Mouse (Mus musculus) heart, postnatal 36 days (tissue): ENCODE measurements at regions not wholly inside any gene's neighbourhood (a gene's known extent, or its start where the extent isn't known, plus 50 kb on each side); places are given as distances from the start of the nearest gene placed in this dataset.
"Not testable (repeated sequence)": the region's sequence is repeated elsewhere in the genome, so short reads cannot be mapped to it uniquely, and the experiment has no call there.

Source experiments
- DNase-seq, 2 experiments: peaks; one replicate each; pipeline ENCODE4 v3.0.0; 2021 to 2022
- intact Hi-C: fragments of 180-260 bp; cut with DNase I; formaldehyde crosslinking; loops from one replicate; pipeline ENCODE4 v1.15.1; 2025

DNA sequence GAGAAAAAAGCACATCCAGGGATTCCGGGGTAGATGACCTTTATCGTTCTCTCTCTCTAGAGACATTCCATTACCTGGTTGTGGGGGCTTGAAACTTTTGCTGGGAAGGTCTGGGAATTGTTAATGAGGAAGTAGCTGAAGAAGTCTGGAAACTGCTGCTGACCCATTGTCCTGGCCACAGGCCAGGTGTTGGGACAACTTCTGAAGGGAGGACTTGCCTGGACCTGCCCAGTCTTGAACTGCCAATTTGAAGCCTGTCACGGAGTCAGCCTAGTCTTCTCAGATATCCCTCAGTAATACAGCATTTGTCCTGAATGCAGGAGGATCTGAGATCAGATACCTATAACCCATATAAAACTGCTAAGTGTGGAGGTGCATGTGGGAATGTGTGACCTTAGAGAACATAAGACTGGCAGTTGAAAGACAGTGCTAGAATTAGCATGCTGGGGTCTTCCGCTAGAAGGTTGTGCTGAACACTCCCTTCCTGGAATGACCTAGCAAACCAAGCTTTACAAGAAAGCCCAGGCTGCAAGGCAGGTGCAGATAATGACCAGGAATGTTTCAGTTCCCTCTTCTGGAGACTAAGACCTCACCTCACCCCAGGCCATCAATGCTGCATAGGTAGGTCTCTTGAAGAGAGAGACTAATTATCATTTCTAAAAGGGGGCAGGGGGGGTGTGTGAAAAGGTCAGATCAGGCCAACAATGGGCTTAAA lies 204.7 kb upstream of the Crbn start:
- no peak for DNase-seq
- intact Hi-C loops = no loop called here

- intact Hi-C loops = no loop called here
- DNase-seq = no peak
These were observed 210.9 kb upstream of the Crbn start for GRCm38 (mm10) chr6:107010785-107011184.

DNA sequence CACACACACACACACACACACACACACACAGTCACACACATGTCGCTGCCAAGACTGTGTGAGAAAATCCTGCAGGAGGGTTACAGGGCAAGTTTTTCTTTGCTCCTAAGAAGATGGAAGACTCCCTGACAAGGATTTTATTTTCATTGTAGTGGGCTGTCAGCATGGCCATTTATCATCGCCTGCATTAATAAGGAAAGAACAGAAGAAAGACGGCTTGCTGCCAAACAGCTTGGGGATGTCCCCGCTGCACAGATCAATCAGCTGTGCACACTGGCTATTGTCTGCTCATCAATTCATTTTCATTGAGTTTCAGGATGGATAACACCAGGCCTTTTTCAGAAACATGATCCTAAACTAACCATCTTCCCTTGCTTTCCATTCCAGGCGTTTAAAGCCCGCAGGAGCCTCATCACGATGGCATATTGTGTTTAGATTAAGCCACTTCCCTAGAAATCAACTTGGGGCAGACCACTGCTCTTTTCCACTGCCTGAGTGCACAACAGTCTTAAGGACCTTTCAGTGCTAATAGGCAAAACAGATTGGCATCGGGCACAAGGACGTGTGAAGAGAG lies 213.1 kb upstream of the Crbn start:
- no peak for DNase-seq
- intact Hi-C loops = no loop called here

DNA sequence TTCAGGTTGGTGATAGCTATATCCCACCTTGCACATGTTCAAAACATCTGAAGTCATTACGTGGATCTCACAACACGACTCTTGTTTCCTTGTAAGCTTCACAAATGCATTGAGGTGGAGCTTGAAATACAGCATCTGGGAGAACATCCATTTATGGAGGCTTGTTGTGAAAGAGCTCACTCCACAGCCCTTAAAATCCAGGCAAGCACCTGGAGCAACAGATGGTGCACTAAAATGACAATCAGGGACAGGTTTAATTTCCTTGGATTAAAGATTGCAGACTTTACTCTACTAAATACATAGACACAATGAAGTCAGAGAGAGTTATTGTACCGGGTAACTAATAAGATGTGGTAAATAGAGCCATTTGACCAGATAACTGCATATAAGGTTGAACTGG lies 219.2 kb upstream of the Crbn start:
- DNase-seq = no peak
- intact Hi-C loops = no loop called here

GRCm38 (mm10) chr6:107045177-107045576 lies 245.3 kb upstream of the Crbn start:
- no peak for DNase-seq
- intact Hi-C loops = no loop called here

GRCm38 (mm10) chr6:107051604-107052003 lies 251.7 kb upstream of the Crbn start:
- DNase-seq = no peak
- intact Hi-C loops = no loop called here

- intact Hi-C loops = no loop called here
- no peak for DNase-seq
These were observed 252.3 kb upstream of the Crbn start for GRCm38 (mm10) chr6:107052180-107052579.

DNA sequence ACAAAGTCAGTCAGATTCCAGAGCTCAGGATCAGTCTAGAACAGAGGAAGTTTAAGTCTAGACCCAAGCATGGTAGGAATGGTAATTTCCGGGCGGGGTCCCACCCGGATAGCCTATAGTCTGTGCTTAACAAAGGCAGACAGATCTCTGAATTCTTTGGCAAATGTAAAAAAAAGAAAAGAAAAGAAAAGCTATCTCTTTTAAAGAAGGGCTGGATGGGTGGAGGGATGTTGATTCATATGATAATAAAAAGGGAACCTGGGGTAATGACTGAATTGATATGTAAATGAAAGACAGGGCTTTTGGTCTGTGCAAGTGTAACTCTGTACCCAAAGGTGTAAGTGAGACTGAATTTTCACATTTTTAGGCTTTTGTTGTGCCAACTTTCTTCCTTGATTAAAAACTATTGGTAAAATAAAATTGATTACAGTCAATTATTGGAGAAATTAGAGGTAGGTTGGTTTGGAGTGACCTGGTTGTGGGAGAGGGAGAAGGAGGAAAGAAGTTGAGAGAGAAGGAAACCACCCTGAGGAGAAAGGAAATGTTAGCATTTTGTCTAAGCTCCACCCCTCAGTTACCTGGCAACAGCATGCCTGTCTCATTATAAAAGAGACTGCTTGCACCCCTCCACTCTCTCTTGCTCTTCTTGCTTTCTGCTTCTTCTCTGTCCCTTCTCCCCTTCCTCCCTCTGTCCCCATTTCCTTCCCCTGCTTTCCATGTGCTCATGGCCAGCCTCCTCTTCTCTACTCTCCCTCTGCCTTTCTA lies 259.3 kb upstream of the Crbn start:
- no peak for DNase-seq
- intact Hi-C loops = no loop called here

GRCm38 (mm10) chr6:107062886-107063565 lies 263.1 kb upstream of the Crbn start:
- no peak for DNase-seq
- intact Hi-C loops = no loop called here

DNA sequence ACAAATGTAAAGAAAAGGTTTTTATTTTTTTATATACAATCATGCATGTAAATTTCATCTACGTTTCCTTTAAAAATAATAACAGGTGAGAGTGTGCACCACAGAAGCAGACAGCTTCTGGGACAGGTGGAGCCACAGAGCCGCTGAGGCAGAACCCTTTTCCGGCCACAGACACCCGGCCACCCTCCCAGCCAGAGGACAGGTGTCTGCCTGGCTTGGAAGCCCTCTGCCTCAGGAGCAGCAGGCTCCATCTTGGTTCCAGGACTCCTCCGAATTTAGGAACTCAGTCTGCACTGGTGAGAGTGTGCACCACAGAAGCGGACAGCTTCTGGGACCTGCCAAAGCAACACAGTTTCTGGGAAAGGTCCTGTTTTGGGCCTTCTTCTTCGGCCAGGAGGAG lies 270.6 kb upstream of the Crbn start:
- DNase-seq = no peak
- intact Hi-C loops = no loop called here

DNA sequence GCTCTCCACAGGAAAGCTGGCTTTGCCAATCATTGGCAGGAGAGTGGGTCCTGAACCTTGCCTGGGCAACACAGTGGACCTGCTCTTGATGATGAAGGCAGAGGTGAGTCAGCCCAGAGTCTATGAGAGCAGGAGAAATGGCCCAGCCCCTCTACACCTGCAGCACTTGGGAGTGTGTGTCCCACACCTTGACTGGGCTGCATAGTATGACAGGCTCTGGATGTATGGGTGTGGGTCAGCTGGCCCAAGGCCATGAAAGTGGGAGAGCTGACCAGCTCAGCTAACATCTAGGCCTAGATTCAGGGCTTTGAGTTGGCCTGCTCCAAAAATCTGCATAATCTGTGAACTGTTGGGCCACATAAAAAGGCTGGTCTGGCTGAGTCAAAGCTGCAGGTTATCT lies 292.7 kb upstream of the Crbn start:
- DNase-seq = no peak
- intact Hi-C loops = no loop called here

GRCm38 (mm10) chr6:107128716-107129115 lies 328.8 kb upstream of the Crbn start:
- no peak for DNase-seq
- intact Hi-C loops = no loop called here

DNA sequence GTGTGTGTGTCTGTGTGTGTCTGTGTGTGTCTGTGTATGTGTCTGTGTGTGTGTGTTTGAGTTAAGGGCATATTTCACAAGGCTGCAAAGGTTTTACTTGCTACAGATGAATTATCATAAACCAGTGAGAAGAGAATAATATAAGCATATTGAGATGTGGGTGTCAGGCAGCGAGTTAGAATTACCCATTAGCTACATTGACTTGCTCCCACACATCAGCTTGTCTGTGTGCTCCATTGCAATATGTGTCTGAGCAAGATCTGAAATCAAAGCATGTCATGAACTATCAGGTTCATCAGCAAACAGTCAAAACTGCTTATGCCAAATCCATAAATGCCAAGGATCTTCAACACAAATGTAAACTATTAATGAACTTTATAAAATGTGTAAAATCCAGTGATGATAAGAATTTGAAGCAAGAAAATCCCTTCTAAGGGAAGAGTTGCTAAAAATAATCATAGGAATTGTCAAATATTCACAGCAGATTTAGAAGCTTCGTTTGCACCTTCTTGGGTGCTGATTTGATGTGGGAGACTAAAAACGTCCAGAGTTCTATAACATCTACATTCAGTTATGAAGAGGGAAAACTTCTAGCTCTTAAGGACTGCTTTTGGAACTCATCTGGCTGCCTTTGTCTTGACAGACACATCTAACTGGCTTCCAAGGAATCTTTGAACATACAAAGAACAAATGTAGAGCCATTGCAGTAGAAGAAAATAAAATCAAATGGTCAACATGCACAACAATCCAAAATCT lies 361.7 kb upstream of the Lrrn1 start:
- intact Hi-C loops = no loop called here

GRCm38 (mm10) chr6:107218309-107218708 lies 311.3 kb upstream of the Lrrn1 start:
- intact Hi-C loops = no loop called here
- no peak for DNase-seq

More for the DNA sequence above, 361.7 kb upstream of the Lrrn1 start:
- DNase-seq = no peak

- intact Hi-C loops = no loop called here
These were observed 310.8 kb upstream of the Lrrn1 start for GRCm38 (mm10) chr6:107218721-107219120.

GRCm38 (mm10) chr6:107222602-107223001 lies 307.0 kb upstream of the Lrrn1 start:
- no peak for DNase-seq
- intact Hi-C loops = no loop called here

More at GRCm38 (mm10) chr6:107218721-107219120, 310.8 kb upstream of the Lrrn1 start:
- DNase-seq = no peak

- DNase-seq, intact Hi-C loops: not testable (repeated sequence)
These were observed 299.7 kb upstream of the Lrrn1 start for GRCm38 (mm10) chr6:107229843-107230242.

GRCm38 (mm10) chr6:107237692-107238091 lies 291.9 kb upstream of the Lrrn1 start:
- intact Hi-C loops = no loop called here
- DNase-seq = no peak

GRCm38 (mm10) chr6:107243981-107244380 lies 285.6 kb upstream of the Lrrn1 start:
- no peak for DNase-seq
- intact Hi-C loops = no loop called here

GRCm38 (mm10) chr6:107280348-107280747 lies 249.2 kb upstream of the Lrrn1 start:
- no peak for DNase-seq
- intact Hi-C loops = no loop called here

- intact Hi-C loops = no loop called here
- no peak for DNase-seq
These were observed 238.7 kb upstream of the Lrrn1 start for GRCm38 (mm10) chr6:107290850-107291249.
